Mouse (Mus musculus) forebrain, embryonic 16.5 days (tissue): Measurements from ENCODE around the gene Defb23. TPM values are rescaled to one million over a fixed set of nuclear protein-coding genes. Genes with fewer than 3 reads are reported as not detected.
A peak's percentile ranks its signal among the peaks of the same experiment; 100 is the strongest.
"Not testable (repeated sequence)": the region's sequence is repeated elsewhere in the genome, so short reads cannot be mapped to it uniquely, and the experiment has no call there.

Experiments
- ATAC-seq: fragments of 200-750 bp; cut with Nextera tagmentation; 2 replicates; pipeline ENCODE4 v1.8.0; 2017; ENCODE audit warnings: mild to moderate bottlenecking, moderate library complexity
- H3K27ac ChIP-seq: fragments of 300-500 bp; sonication (generic); 2 replicates; pipeline ENCODE4 v1.5.1; 2014; ENCODE audit warnings: low read length, control low read depth
- H3K27me3 ChIP-seq: fragments of 300-500 bp; sonication (generic); replicated peaks from 2 replicates; pipeline ENCODE4 v1.6.1; 2014; ENCODE audit warnings: low read length; ENCODE audit not compliant: control insufficient read depth, insufficient read depth
- H3K36me3 ChIP-seq: fragments of 300-500 bp; sonication (generic); 2 replicates; pipeline ENCODE4 v1.6.1; 2014; ENCODE audit not compliant: control insufficient read depth, insufficient read depth
- H3K4me1 ChIP-seq: fragments of 300-500 bp; sonication (generic); replicated peaks from 2 replicates; pipeline ENCODE4 v1.6.1; 2014; ENCODE audit warnings: low read length; ENCODE audit not compliant: control insufficient read depth, insufficient read depth
- H3K4me2 ChIP-seq: fragments of 300-500 bp; sonication (generic); 2 replicates; pipeline ENCODE4 v1.6.1; 2014; ENCODE audit warnings: mild to moderate bottlenecking, low read length, control low read depth
- H3K4me3 ChIP-seq: fragments of 300-500 bp; sonication (generic); replicated peaks from 2 replicates; pipeline ENCODE4 v1.5.1; 2014; ENCODE audit warnings: mild to moderate bottlenecking, low read length, control low read depth
- H3K9ac ChIP-seq: fragments of 300-500 bp; sonication (generic); replicated peaks from 2 replicates; pipeline ENCODE4 v1.6.1; 2014; ENCODE audit warnings: low read depth, low read length, control low read depth
- H3K9me3 ChIP-seq: fragments of 300-500 bp; sonication (generic); 2 replicates; pipeline ENCODE4 v1.6.1; 2016; ENCODE audit warnings: low read length; ENCODE audit not compliant: control insufficient read depth
- WGBS: fragments of 180-500 bp; shearing (Covaris S2); extraction: QIAGEN DNeasy Blood & Tissue Kit; methylation state at CpG from one replicate; pipeline ENCODE4 v1.1.7; 2014; 5-methylcytosine and 5-hydroxymethylcytosine counted together
- polyA plus RNA-seq: library from polyadenylated mRNA; unstranded; fragments of >200 nt; fragmentation: Nextera tagmentation; extraction: Ambion mirVana; gene quantifications from 2 replicates; pipeline ENCODE4 v1.2.1, GENCODE M21; 2015

Defb23 gene
- polyA plus RNA-seq, 1 experiment from 2014 or later = not detected

DNA sequence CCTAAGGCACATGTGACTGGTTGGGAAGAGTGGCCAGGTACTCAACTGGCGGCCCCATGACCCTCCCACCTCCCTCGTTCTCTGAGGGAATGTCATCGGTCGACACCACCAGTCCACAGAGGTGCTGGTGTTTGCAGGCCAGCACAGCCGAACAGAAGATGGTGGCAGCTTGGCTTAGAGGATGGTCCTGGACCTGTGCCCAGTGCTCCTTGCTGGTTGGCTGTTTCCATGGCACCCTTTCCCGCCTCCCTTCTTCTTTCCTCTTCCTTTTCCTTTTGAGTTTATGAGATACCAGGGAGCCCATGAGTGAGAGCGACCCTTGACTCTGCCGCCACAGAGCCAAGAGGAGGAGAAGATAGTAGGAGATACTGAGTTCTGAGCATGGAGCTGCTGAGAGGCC lies 21.1 kb downstream of the Defb23 start:
- Histone ChIP-seq H3K27me3 (no peaks in the 10 kb centered on the region), H3K4me2 (no peak overlapping the region), H3K36me3 (no peaks in the 10 kb centered on the region), H3K4me3 (no peak overlapping the region), H3K27ac (no peak overlapping the region), H3K9me3 (no peaks in the 10 kb centered on the region), H3K9ac (no peak overlapping the region), H3K4me1 (peaks cover 4% of the 10 kb centered on the region)
- ATAC-seq = no peak
- 76% methylated on average over 8 of the region's 8 CpGs for WGBS

DNA sequence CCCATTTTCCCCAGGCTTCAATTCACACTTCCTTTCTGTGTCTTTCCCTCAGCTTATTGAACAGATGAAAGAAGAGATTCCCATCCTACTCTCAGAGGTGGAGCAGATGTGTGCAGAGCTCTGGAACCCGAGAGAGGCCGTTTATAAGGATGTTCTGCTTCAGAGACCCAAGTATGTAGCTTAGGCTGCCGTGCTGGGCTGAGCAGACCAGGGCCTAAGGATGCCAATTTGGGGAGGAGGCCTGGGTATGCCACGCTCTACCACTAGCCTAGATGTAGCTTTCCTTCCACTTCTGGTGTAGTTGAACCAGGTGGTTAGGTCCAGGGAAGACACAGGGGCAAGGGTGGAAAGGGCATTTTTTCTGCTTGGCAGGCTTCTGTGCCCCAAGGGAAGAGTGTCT lies 22.1 kb downstream of the Defb23 start:
- Histone ChIP-seq H3K36me3 (no peaks in the 10 kb centered on the region), H3K9me3 (no peaks in the 10 kb centered on the region), H3K27me3 (no peaks in the 10 kb centered on the region), H3K4me2 (no peak overlapping the region), H3K4me1 (peaks cover 8% of the 10 kb centered on the region), H3K9ac (no peak overlapping the region), H3K4me3 (no peak overlapping the region), H3K27ac (no peak overlapping the region)
- 82% methylated on average over 4 of the region's 4 CpGs for WGBS
- no peak for ATAC-seq

DNA sequence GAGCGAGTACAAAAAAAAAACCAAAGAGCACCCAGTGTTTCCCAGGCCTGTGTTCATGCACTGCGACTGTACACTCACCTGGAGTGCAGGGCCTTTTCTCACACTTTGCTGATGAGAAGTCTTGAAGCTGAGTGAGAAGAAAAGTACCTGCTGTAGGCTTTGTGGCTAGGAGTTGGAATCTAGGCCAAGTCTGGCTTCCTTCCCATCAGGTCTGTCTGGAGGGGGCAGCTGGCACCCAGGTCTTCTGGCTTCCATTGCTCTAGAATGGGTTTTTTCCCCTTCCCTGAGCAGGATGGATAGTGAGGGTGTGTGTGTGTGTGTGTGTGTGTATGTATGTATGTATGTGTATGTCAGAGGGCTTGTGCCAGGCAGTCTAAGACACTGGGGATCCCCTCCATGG lies 24.6 kb downstream of the Defb23 start:
- no peak overlapping the region for H3K4me2 ChIP-seq
- no peaks in the 10 kb centered on the region for H3K9me3 ChIP-seq
- no peak for ATAC-seq
- no peak overlapping the region for H3K27ac ChIP-seq
- H3K4me1 ChIP-seq = peaks cover 10% of the 10 kb centered on the region
- WGBS = 94% methylated on average over 2 of the region's 2 CpGs
- no peaks in the 10 kb centered on the region for H3K36me3 ChIP-seq
- H3K4me3 ChIP-seq = no peak overlapping the region
- no peaks in the 10 kb centered on the region for H3K27me3 ChIP-seq
- H3K9ac ChIP-seq = no peak overlapping the region

DNA sequence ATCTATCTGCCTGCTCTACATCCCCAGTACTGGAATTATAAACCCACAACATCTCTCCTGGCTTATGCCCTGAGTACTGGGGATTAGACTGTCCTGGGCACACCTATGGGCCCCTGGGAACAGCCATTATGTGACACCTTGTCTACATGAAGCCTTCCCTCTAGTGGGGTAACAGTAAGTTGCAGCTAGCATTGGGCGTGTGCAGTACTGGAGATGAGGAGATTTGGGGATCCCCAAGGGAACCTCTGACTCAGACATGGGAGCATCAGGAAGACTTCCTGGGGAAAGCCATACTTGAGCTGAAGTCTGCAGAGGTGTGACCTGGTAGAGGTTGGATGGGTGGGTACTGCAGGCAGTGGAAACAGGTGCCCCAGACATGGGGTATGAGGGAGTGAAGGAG lies 25.5 kb downstream of the Defb23 start:
- Histone ChIP-seq H3K27me3 (no peaks in the 10 kb centered on the region), H3K27ac (no peak overlapping the region), H3K36me3 (no peaks in the 10 kb centered on the region), H3K9me3 (no peaks in the 10 kb centered on the region), H3K9ac (no peak overlapping the region), H3K4me2 (no peak overlapping the region), H3K4me1 (peaks cover 10% of the 10 kb centered on the region), H3K4me3 (no peak overlapping the region)
- no peak for ATAC-seq
- whole genome bisulfite sequencing = 62% methylated on average over 1 of the region's 1 CpGs

DNA sequence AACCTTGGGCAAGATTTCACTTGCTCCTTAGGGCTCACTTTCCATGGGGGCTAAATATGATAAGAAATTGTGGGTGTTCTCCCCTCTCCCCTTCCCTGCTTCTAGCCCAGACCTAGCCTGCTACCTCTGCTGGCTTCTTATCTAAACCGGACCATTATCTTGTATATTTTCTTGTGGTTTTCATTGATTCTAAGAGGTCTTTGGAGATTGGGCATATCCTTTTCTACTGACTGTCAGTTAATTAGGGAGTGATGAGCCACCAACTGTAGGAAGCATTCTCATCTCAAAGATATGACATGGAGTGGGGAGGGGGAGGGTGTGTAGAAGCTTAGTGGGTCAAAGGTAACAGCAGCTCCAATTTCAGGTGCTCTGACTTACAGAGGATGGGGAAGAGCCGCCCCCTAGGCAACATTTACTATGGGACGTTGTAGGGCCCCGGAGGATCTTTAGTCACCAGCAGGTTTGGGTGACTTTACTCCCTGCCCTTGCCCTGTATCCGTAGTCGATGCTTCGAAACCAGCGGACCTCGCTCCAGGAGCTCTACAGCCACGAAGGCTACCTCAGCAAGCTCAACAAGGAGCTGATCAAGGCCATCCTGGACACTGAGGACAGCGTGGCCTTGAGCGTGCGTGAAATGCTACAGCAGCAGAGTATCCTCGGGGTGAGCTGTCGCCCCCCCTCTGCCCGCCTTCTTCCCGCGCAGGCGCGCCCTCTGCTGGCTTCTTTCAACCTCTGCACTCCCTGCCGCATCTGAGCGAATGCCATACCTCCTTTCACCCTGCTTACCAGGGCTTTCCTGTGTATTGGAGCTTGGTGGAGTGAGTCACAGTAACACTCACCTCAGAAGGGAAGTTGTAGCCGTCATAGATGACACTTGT lies 27.2 kb downstream of the Defb23 start:
- WGBS = 3% methylated on average over 23 of the region's 23 CpGs
- peak; percentile 94 for ATAC-seq
- no peaks in the 10 kb centered on the region for H3K36me3 ChIP-seq
- H3K27me3 ChIP-seq = no peaks in the 10 kb centered on the region
- H3K9me3 ChIP-seq = no peaks in the 10 kb centered on the region
- peaks cover 6% of the 10 kb centered on the region; the same call in 1 of the 2 replicates for H3K4me1 ChIP-seq
- H3K27ac ChIP-seq = no peak overlapping the region
- H3K4me2 ChIP-seq = peak overlapping the region; percentile 57
- H3K9ac ChIP-seq = peak overlapping the region; percentile 53
- H3K4me3 ChIP-seq = peak overlapping the region; percentile 35

DNA sequence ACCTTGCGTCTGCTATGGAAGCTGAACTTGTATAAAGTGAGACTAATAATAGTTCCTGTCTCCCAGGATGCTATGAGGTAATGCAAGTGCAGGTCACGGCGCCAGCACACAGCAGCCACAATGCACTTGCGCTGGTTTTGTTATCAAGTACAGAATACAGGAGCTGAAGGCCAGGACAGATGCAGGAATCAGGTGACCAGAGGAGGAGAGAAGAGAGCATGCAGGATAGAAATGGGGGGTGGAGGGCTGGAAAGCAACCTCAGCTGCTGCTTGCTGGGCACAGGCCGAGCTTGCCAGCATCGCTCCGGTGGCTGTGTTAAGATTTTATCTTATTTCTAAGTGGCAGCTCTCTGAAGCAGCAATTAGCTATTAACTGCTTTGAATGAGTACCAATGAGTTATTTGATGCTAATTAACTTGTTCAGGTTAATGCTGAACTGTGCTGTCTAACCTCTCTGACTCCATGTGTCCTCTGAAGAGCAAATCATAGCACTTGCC lies 28.0 kb downstream of the Defb23 start:
- no peak overlapping the region for H3K4me2 ChIP-seq
- 56% methylated on average over 7 of the region's 7 CpGs for WGBS
- no peak for ATAC-seq
- H3K4me3 ChIP-seq = no peak overlapping the region
- H3K4me1 ChIP-seq = peaks cover 6% of the 10 kb centered on the region; the same call in 1 of the 2 replicates
- no peaks in the 10 kb centered on the region for H3K36me3 ChIP-seq
- no peak overlapping the region for H3K27ac ChIP-seq
- no peaks in the 10 kb centered on the region for H3K9me3 ChIP-seq
- H3K27me3 ChIP-seq = no peaks in the 10 kb centered on the region
- no peak overlapping the region for H3K9ac ChIP-seq

DNA sequence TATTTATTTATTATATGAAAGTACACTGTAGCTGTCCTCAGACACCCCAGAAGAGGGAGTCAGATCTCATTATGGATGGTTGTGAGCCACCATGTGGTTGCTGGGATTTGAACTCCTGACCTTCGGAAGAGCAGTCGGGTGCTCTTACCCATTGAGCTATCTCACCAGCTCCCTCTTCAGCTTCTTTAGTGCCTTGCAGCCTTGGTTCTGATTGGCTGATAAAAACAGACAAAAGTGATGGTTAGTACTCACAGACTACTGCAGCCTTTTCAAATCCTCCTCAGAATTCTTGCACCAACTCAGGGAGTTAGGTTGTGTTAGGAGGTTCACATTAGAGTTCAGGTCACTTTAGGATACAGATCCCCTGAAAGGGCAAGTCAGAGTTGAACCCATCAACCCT lies 35.9 kb downstream of the Defb23 start:
- not testable (repeated sequence) for H3K9ac ChIP-seq, H3K27me3 ChIP-seq, H3K4me3 ChIP-seq, H3K4me1 ChIP-seq, H3K9me3 ChIP-seq, H3K27ac ChIP-seq, ATAC-seq, H3K36me3 ChIP-seq, H3K4me2 ChIP-seq
- WGBS = 82% methylated on average over 2 of the region's 2 CpGs

DNA sequence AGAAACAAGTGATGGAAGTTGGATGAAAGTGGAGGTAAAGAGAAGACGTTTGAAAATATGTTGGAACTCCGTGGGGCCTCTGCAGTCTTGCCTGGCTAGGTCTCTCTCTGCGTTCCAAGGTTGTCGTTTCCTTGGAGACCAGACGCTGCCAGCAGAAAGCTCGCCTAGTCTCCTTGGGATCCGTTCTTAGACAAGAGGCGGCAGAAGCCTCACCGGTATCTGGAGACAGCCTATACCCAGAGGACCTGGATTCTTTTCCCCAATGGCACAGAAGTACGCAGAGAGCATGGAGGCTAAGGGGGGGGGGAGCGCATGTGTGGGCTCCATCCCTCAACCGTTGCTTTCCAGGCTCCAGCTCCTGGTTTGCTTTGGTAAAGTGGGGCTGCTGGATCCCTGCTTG lies 36.9 kb downstream of the Defb23 start:
- 0 out of 2 replicates have a peak overlapping the region, but pooled peaks have one; percentile 4 for H3K4me3 ChIP-seq
- peak overlapping the region; percentile 15; the same call in 1 of the 2 replicates for H3K9ac ChIP-seq
- H3K27me3 ChIP-seq = no peaks in the 10 kb centered on the region
- no peak overlapping the region for H3K27ac ChIP-seq
- peak; percentile 75 for ATAC-seq
- peak overlapping the region; percentile 39 for H3K4me2 ChIP-seq
- WGBS = 7% methylated on average over 12 of the region's 12 CpGs
- 0 out of 2 replicates have a peak, but pooled peaks cover 2% of the 10 kb centered on the region for H3K9me3 ChIP-seq
- H3K4me1 ChIP-seq = peaks cover 10% of the 10 kb centered on the region
- H3K36me3 ChIP-seq = no peaks in the 10 kb centered on the region

DNA sequence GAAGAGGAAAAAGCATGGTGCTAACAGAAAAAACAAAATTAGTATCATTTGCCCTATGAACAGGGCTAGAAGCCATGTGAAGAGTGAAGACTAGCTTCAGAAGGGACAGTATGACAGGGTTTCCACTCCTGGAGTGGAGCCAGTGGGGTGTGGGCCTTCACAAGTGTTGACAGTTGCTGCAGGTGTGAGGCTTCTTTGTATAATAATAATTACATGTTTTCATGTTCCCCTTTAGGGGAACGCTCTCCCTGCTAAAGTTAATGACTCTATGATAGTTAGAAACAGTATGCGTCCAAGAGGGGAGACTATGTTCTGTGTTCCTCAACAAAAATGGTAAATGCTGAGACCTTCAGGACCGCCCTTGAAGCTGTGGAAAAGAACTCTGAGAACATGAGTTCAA lies 48.6 kb downstream of the Defb23 start:
- Histone ChIP-seq H3K4me1 (peaks cover 35% of the 10 kb centered on the region), H3K9me3 (peaks cover 3% of the 10 kb centered on the region; the same call in 1 of the 2 replicates), H3K27me3 (no peaks in the 10 kb centered on the region), H3K27ac (no peak overlapping the region), H3K4me2 (no peak overlapping the region; the same call in 1 of the 2 replicates), H3K4me3 (no peak overlapping the region), H3K9ac (no peak overlapping the region), H3K36me3 (no peaks in the 10 kb centered on the region)
- 94% methylated on average over 3 of the region's 3 CpGs for WGBS
- no peak for ATAC-seq
